Mouse (Mus musculus) adrenal gland, adult 8-10 months (tissue): Measurements from ENCODE around the gene Cdr2l. TPM values are rescaled to one million over a fixed set of nuclear protein-coding genes. Genes with fewer than 3 reads are reported as not detected.
"Not testable (repeated sequence)": the region's sequence is repeated elsewhere in the genome, so short reads cannot be mapped to it uniquely, and the experiment has no call there.

Source experiments
- DNase-seq: peaks from one replicate; pipeline ENCODE4 v3.0.0; 2022
- total RNA-seq, 4 experiments: library from RNA; stranded (reverse); gene quantifications; 2 replicates each; pipeline ENCODE4 v1.2.4; 2022

Gene Cdr2l
- total RNA-seq, 4 experiments from 2014 or later, result 60.6 to 118 (median 71.9) TPM

DNA sequence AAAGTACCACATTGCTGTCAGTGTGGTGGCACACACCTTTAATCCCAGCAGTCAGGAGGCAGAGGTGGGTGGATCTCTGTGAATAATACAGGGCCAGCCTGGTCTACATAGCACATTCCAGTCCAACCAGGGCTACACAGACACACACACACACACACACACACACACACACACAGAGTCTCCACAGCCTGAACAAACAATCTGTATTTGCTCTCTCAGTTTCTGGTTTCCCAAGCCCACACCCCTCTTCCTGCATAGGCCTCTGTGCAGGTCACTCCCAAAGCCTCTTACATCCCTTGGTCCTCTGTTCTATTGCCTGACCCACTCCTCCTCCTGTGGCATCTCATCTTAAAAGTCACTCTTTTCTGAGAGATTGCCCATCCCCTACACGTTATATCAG lies 9.7 kb upstream of the Cdr2l start:
- no peak for DNase-seq

DNA sequence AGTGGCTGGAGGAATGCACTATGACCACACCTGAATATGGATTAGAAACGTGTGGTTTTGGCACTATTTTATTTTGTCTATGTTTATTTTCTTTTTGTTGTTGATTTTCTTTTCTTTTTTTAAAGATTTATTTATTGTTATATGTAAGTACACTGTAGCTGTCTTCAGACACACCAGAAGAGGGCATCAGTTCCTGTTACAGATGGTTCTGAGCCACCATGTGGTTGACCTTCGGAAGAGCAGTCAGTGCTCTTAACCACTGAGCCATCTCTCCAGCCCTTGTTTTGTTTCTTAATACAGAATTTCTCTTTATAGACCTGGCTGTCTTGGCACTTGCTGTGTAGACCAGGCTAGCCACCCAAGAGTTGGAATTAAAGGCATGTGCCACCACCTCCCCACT lies 9.0 kb upstream of the Cdr2l start:
- no peak for DNase-seq

DNA sequence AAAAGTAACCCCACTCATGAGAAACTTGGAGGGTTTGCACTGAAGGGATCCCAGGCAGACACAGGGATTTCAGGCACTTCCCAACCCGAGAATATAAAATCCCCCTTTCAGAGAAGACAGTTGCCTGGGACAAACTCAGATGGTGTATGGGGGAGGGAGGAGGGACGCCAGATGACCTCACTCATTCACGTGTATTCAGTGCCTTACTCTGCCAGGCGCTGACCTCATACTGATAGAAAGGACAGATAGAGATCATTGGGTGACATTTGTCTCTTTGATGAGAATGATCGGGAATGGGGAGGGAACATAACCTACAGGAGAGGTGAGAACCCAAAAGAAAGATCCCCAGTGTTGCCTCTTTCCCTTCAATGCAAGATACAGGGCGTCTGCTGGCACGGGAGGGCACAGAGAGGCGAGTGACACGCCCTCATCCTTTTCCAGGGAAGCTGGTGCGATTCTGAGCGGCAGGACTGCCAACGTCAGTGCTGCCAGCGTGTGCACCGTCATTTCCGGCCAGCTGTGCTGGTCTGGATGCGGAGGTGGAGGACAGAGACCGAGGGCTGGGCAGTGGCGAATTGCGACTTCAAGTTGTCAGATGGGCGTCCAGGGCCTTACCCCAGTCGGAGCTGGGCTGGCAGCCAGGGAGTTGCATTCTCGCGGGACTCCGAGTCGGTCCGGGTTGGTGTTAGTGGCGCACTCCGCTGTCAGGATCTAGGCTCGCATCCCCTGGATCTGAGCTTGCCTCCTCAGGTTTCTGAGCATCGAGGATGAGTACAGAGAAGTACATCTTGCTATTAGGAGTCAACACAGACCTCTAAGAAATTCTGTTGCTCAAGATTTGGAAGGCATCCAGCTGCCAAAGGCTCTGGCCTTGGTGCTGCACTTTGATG lies 7.7 kb upstream of the Cdr2l start:
- DNase-seq, result peak; percentile 78

DNA sequence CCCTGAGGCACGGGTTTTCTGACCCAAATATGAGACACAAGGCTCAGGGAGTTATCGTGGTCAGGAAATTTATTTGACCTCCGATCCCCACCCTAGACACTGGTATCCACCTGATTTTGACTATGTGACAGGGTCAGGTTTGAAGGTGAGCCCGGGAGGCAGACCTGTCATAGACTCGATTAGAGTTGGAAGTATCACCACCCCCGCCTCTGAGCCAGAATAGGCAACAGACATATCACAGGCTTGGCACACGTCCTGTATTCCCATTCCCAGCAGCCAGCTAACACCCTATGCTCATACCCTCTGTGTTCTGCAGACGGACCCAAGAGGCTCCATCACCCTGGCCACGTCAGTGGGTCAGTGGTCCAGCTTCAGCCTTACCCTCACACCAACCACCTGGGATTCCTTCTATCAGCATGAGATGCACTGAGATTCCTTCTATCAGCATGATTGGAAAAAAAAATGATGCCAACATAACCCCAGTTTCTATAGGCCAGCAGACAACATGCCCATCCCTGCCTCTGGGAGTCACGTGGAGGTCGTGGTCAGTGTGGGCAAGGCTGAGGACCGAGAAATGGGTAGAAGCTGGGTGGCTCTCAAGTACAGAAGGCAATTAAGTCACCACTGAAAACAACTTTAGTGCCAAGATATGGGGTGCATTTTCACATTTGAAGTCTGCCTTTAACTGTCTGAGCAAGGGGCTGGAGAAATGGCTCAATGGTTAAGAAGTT lies 6.9 kb upstream of the Cdr2l start:
- DNase-seq, result no peak

DNA sequence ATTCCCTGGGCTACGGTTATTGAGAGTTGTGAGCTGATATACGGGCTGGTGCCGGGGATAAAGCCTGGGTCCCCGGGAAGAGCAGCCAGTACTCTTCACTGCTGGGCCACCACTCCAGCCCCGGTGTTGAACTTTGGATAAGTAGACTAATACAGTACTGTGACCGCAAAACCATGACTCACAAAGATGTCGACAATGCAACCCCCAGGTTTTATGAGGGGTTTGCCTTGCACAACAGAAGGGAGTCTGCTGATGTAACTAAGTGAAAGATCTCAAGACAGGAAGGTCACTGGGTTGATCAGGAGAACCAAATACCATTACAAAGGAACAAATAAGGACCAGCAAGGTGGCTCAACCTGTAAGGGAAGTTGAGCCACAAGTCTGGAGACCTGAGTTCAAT lies 5.0 kb upstream of the Cdr2l start:
- no peak for DNase-seq

DNA sequence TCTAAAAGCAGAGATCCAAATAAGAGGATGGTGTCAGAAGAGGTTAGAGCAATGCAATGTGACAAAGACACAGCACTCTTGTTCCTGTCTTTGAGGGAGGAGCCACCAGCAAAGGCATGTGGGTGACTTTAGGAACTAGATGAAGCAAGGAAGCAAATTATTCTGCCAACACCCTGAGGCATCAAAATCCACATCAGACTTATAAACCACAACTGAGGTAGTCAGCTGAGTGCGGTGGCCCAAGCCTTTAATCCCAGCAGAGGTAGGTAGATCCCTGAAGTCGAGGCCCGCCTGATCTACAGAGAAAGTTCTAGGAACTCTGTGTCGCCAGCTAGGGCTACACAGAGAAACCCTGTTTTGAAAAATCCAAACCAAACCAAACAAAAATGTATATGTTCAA lies 4.5 kb upstream of the Cdr2l start:
- no peak for DNase-seq

DNA sequence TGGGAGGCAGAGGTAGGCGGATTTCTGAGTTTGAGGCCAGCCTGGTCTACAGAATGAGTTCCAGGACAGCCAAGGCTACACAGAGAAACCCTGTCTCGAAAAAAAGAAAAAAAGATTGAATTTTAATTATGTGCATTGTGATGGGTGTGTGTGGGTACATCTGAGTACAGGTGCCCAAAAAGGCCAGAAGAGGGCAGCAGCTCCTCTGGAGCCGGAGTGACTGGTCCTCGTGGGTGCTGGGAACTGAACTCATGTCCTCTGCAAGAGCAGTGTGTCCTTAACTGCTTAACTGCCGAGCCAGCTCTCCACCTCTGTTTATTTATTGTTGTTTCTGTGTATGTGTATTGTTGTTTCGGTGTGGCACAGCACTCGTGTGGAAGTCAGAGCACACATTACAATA lies 3.9 kb upstream of the Cdr2l start:
- DNase-seq, result no peak

DNA sequence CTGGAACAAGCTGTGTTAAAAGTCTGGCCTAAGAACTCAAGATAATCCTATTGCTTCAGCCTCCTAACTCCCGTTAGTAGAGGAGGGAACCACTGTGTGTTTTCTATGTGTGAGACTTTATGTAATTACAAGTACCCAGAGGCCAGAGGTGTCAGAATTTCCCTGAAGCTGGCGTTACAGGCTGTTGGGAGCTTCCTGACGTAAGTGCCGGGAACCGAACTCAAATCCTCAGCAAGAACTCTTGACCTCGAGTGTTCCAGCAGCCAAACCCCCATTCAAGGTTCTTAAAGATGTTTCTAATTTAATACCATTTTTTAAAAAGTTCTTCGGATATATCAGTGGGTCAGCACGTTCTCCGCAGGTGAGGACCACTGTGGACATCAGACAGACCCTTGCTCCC lies 440 bp upstream of the Cdr2l start:
- no peak for DNase-seq

DNA sequence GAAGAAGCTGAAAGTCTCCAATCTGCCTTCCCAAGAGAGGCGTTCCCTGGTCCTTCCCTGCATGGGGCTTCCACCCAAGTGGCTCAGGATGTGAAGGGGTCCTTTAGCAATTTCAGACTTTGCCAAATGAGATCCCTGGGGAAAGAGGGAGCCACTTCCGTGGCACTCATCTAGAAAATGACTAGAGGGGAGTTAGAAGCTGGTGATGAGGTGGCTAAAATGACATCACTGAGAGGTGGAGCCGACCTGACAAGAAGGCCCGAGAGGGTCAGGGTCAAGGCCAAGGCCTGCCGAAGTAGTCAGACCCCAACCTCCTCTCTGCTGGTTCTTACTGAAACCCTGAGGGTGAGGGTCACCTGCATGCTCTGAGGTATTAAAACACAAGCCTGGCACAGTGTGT lies 1.2 kb downstream of the Cdr2l start:
- DNase-seq, result peak; percentile 60

DNA sequence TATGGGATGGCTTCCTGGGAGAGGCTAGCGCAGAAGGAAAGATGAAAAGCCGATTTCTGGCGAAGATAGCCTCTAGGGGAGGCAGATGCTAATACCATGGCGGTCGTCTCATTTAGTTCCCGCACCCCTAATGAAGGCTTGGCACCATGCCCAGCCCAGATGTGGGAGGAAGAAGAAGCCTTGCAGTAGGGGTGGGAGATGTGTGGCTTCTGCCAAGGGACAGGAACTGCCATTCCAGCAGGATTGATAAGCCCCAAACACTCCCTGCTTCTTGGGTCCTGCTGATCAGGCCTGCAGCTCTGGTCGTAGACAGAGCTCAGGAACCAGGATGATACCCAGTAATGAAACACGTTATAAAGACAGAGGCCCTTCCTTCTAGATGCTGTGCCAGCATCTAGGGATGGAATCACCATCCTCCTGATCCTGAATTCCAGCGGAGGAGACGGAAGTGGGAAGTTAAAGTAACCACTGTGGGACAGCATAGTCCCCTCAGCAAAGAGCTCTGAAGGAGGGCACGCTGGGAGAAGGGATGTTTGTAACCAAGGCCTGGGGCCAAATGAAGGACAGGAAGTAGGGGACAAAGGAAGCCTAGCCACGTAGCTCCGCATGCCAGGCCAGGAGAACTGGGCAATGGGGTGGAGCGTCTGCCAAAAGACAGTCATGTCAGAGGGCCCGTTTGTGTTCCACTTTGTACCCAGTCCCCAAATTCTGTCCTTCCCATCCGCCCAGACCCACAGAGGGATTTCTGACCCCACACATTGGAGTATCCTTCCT lies 2.2 kb downstream of the Cdr2l start:
- no peak for DNase-seq

DNA sequence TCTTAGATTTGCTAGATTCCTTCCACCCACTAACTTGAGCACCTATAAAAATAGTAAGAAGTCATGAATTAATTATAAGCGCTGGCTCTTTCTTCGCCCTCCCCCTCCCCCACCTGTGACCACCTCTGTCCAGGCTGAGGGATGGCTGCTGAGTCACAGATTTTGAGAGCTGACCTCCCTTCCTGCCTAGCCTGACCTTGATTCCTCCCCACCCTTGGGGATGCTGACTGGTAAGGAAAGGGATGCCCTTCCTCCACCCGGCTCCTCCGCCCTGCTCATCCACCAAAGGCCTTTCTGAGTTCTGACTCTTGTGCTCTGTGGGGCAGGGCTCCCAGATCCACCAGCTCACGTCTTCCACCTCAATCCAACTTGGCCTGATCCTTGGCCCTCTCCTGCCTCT lies 2.9 kb downstream of the Cdr2l start:
- peak; percentile 87 for DNase-seq

DNA sequence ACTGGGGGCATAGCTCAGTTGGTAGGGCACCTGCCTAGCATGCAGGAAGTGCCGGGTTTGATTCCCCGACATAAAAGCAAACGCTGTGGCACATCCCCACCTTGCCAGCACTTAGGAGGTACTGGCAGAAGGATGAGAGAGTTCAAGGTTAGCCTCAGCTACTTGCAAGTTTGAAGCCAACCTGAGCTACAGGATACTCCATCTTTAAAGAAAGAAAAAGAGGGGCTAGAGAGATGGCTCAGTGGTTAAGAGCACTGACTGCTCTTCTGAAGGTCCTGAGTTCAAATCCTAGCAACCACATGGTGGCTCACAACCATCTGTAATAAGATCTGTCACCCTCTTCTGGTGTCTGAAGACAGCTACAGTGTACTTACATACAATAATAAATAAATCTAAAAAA lies 5.1 kb downstream of the Cdr2l start:
- not testable (repeated sequence) for DNase-seq

DNA sequence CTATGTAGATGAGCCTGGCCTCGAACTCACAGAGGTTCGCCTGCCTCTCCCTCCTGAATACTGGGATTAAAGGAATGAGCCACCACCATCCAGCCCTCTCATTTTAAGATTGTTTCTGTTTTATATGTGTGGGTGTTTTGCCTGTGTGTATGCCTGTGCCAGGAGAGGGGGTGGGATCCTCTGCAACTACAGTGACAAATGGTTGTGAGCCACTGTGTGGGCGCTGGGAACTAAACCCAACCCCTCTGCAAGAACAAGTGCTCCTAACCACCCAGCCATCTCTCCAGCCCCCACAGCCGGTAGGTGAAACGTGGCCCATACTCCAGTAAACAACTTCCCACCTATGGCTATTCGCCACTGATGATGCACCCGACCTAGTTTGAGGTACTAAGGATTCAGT lies 9.6 kb downstream of the Cdr2l start:
- no peak for DNase-seq

DNA sequence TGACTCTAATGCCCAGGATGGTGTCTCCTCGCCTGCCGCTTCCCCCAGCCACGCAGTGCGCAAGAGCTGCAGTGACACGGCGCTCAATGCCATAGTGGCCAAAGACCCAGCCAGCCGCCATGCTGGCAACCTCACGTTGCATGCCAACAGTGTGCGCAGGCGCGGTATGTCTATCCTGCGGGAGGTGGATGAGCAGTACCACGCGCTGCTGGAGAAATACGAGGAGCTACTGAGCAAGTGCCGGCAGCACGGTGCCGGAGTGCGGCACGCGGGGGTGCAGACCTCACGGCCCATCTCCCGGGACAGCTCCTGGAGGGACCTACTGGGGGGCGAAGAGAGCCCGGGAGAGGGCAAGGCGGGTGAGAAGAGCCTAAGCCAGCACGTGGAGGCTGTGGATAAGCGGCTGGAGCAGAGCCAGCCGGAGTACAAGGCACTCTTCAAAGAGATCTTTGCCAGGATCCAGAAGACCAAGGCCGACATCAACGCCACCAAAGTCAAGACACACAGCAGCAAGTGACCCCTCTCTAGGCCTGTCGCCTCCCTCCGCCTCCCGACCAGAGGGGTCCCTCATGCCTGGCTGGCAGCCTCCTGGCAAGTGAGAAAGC lies 12.1 kb downstream of the Cdr2l start:
- peak; percentile 48 for DNase-seq

DNA sequence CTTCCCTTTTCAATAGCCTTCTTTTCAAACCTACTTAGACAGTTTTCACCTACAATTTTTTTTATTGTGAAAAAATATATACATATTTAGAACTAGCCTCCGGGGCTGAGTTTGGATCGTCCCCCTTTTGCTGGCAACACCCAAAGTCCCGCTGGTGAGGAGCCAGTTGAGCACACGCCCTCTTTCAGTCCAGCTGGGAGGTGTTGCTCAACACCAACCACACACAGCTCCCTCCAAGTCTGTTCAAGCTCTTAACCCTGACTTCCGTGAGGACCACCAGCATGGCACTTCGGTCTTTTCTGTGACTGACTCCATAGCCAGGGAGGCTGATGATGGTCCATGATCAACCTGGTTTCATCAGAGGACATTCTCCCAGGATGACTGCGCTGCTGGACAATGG lies 16.4 kb downstream of the Cdr2l start:
- DNase-seq, result no peak

DNA sequence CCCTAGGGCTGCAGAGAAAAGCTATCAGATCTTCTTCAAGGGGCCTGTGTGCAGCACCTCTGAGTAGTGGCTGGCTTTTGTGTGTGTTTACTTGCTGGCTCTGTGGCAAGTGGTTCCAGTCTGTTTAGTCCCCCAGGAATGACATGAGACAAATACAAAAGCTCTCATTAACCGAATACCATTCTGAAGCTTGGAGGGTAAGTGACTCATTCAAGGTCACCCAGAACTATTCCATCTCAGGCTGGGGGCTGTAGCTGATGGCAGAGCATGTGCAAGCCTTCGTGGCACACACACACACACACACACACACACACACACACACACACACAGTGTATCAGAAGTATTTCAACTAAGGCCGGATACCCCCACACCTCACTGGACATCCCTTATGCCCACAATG lies 18.4 kb downstream of the Cdr2l start:
- DNase-seq, result no peak

DNA sequence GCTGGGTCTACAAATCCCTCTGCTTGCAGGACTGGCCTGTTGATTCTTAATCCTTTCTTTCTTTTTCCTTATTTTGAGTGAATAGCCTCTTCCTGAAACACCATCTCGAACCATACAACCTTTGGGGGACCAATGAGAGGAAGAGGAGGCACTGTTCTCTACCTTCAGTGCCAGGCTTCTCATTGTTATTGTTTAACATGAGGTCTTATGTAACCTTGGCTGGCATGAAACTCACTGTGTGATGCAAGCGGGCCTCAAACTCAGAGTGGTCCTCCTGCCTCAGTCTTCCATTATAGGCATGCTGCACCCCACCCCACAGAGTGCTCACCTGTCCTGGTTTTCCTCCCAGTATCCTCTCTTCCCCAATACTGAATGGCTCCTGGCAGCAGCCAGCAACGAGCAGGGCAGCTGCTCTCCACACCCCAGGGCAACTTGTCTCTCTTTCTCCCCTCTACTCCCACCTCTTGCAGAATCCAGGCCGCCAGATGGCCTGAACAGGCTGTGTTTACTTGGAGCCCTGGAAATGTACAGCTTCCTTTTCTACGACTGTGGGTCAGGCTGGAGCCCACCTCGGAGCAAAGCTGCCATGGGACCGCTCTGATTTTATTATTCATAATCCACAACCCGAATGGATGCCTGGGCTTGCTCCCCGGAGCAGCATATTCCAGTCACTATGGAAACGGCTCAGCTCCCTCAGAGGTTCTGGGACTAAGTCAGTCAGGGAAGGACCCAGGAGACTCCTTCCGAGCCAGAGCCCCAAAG lies 19.1 kb downstream of the Cdr2l start:
- no peak for DNase-seq

DNA sequence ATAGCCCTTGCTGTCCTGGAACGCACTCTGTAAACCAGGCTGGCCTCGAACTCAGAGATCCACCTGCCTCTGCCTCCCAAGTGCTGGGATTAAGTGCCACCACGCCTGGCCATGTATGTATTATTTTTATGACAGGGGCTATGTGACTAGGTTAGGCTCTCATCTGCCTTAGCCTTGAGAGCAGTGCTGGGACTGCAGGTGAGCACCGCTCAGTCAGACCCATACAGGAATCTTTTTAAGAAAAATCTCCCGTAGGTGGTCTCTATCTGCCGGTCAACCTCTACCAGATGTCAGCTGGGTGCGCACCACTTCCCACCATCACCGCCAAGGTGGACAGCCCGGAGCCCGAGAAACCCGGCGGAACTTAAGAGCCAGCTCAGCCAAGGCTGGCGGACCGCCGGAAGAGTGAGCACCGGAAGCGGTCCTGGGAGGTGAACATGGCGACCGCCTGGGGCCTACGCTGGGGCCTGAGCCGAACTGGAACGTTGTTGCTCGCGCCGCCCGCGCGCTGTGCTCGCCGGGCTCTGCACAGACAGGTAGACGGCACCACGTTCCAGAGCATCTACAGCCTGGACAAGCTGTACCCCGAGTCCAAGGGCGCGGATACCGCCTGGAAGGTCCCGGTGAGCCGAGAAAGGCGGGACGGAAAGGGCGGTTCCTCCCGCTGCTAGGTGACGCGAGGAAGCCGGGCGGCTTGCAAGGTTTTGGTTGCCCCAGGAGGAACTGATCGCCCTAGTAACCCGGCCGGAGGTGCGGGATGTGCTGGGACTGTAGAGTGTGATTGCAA lies 21.8 kb downstream of the Cdr2l start, which contains the start of gene Mrpl58:
Mrpl58 (plus strand) TSS at position 415 of the 787 bp plus-strand sequence.
- peak; percentile 77 for DNase-seq

DNA sequence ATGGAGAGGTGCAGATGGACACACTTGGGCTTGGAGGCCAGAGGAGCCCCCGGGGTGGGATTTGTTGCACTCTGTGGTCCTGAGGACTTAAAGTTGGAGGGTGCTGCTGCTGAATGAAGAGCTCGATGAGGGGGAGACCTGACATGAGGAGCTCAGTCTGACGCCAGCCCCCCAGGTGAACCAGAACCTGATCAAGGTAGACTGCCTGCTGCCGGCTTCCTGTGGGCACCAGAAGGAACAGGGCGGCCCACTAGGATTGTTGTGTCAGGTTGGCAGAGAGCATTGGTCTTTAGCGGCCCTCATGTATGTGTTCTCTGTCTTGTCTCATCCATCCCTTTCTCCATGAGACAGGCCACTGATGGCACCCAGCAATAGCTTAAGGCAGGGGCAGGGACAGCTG lies 24.0 kb downstream of the Cdr2l start:
- DNase-seq, result no peak

DNA sequence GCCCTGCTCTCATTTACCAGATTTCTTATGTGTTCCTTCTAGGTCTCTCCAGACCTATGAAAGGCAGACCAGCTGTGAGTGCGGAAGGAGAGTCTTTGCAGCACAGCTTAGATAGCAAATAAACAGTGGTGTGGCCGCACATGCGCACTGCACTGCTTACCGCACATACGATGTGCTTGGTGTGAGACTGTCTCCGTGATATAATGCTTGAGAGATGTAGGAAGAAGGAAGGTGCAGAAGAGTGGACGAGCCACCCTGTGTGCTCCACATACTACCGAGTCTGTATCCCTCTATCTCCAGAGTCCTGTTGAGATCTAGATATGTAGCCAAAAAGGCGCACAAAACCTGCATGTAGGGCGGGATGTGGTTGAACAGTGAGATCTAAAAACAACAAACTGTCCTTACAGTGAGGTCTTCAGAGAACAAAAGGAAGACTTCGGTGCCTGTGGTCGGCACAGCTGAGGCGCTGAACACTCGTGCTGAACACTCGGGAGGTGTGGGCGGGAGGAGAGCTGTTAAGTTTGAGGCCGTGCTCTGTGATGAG lies 25.2 kb downstream of the Cdr2l start:
- no peak for DNase-seq
